Mouse (Mus musculus) lung, postnatal 0 days (tissue): ENCODE data around the gene Jph2. TPM values are rescaled to one million over a fixed set of nuclear protein-coding genes. Genes with fewer than 3 reads are reported as not detected.

Source experiments
- ATAC-seq: fragments of 200-750 bp; cut with Nextera tagmentation; 2 replicates; pipeline ENCODE4 v1.8.0; 2017; ENCODE audit warnings: moderate library complexity
- DNase-seq: peaks from one replicate; pipeline ENCODE4 v3.0.0-alpha.2; 2016; ENCODE audit warnings: low spot score
- H3K27ac ChIP-seq: fragments of 300-500 bp; sonication (generic); 2 replicates; pipeline ENCODE4 v1.5.1; 2014; ENCODE audit warnings: antibody characterized with exemption, mild to moderate bottlenecking, low read length, mixed read lengths
- H3K27me3 ChIP-seq: fragments of 300-500 bp; sonication (generic); replicated peaks from 2 replicates; pipeline ENCODE4 v1.6.1; 2014; ENCODE audit warnings: low read length, mixed read lengths; ENCODE audit not compliant: insufficient read depth
- H3K36me3 ChIP-seq: fragments of 300-500 bp; sonication (generic); 2 replicates; pipeline ENCODE4 v1.6.1; 2014; ENCODE audit warnings: low read length, mixed read lengths; ENCODE audit not compliant: insufficient read depth
- H3K4me1 ChIP-seq: fragments of 300-500 bp; sonication (generic); 2 replicates; pipeline ENCODE4 v1.6.1; 2014; ENCODE audit warnings: antibody characterized with exemption, low read depth, low read length, mixed read lengths; ENCODE audit not compliant: insufficient read depth
- H3K4me2 ChIP-seq: fragments of 300-500 bp; sonication (generic); replicated peaks from 2 replicates; pipeline ENCODE4 v1.6.1; 2014; ENCODE audit warnings: low read depth, mild to moderate bottlenecking, low read length, moderate library complexity, mixed read lengths
- H3K4me3 ChIP-seq: fragments of 300-500 bp; sonication (generic); 2 replicates; pipeline ENCODE4 v1.5.1; 2014; ENCODE audit warnings: low read depth, low read length
- H3K9ac ChIP-seq: fragments of 300-500 bp; sonication (generic); replicated peaks from 2 replicates; pipeline ENCODE4 v1.6.1; 2014; ENCODE audit warnings: low read depth, mild to moderate bottlenecking
- H3K9me3 ChIP-seq: fragments of 300-500 bp; sonication (generic); 2 replicates; pipeline ENCODE4 v1.6.1; 2016; ENCODE audit warnings: low read length, mixed read lengths
- CTCF ChIP-seq: IDR thresholded peaks from 2 replicates; pipeline ENCODE4 v1.5.1; 2016; ENCODE audit warnings: antibody characterized with exemption, mild to moderate bottlenecking
- EP300 ChIP-seq: IDR thresholded peaks from 2 replicates; pipeline ENCODE4 v1.6.1; 2016; ENCODE audit warnings: antibody characterized with exemption, mild to moderate bottlenecking, control low read depth
- WGBS: fragments of 180-500 bp; shearing (Covaris S2); extraction: QIAGEN DNeasy Blood & Tissue Kit; methylation state at CpG from one replicate; pipeline ENCODE4 v1.1.7; 2014; 5-methylcytosine and 5-hydroxymethylcytosine counted together
- polyA plus RNA-seq: library from polyadenylated mRNA; unstranded; fragments of >200 nt; fragmentation: Nextera tagmentation; extraction: Ambion mirVana; gene quantifications from 2 replicates; pipeline ENCODE4 v1.2.1, GENCODE M21; 2015

Jph2 gene
- polyA plus RNA-seq, 1 experiment from 2014 or later = 4.0 TPM

- ATAC-seq (no peak), DNase-seq (no peak)
- no peak for TF ChIP-seq EP300
- peak; percentile 52 for TF ChIP-seq CTCF
- Histone ChIP-seq H3K4me3 (no peak overlapping the region), H3K9me3 (no peaks in the 10 kb centered on the region), H3K27me3 (no peaks in the 10 kb centered on the region), H3K4me1 (no peaks in the 10 kb centered on the region), H3K27ac (no peak overlapping the region), H3K36me3 (no peaks in the 10 kb centered on the region), H3K4me2 (no peak overlapping the region), H3K9ac (no peak overlapping the region)
- 44% methylated on average over 5 of the region's 5 CpGs for WGBS
These were observed 47.4 kb downstream of the Jph2 start for GRCm38 (mm10) chr2:163350443-163350842.

GRCm38 (mm10) chr2:163349411-163349810 is 48.4 kb downstream of the Jph2 start:
- DNase-seq (peak; percentile 66), ATAC-seq (peak; percentile 40; the same call in 1 of the 2 replicates)
- no peaks in the 10 kb centered on the region for H3K27me3 ChIP-seq
- H3K36me3 ChIP-seq = no peaks in the 10 kb centered on the region
- no peaks in the 10 kb centered on the region for H3K9me3 ChIP-seq
- H3K9ac ChIP-seq = no peak overlapping the region
- 51% methylated on average over 9 of the region's 9 CpGs for WGBS
- H3K4me3 ChIP-seq = no peak overlapping the region
- H3K27ac ChIP-seq = no peak overlapping the region
- TF ChIP-seq EP300 (no peak), CTCF (no peak)
- H3K4me1 ChIP-seq = peaks cover 3% of the 10 kb centered on the region; the same call in 1 of the 2 replicates
- no peak overlapping the region for H3K4me2 ChIP-seq

GRCm38 (mm10) chr2:163348677-163349076 is 49.1 kb downstream of the Jph2 start:
- Histone ChIP-seq H3K4me2 (no peak overlapping the region), H3K36me3 (no peaks in the 10 kb centered on the region), H3K27ac (no peak overlapping the region), H3K4me3 (no peak overlapping the region), H3K4me1 (peaks cover 3% of the 10 kb centered on the region; the same call in 1 of the 2 replicates), H3K9ac (no peak overlapping the region), H3K27me3 (no peaks in the 10 kb centered on the region), H3K9me3 (no peaks in the 10 kb centered on the region)
- TF ChIP-seq CTCF (no peak), EP300 (no peak)
- DNase-seq (no peak), ATAC-seq (no peak)
- 83% methylated on average over 7 of the region's 7 CpGs for WGBS

GRCm38 (mm10) chr2:163347517-163348184 is 50.1 kb downstream of the Jph2 start:
- Histone ChIP-seq H3K27ac (no peak overlapping the region), H3K9me3 (no peaks in the 10 kb centered on the region), H3K9ac (no peak overlapping the region), H3K4me1 (peaks cover 3% of the 10 kb centered on the region; the same call in 1 of the 2 replicates), H3K27me3 (no peaks in the 10 kb centered on the region), H3K36me3 (no peaks in the 10 kb centered on the region), H3K4me2 (no peak overlapping the region), H3K4me3 (no peak overlapping the region)
- no peak for ATAC-seq
- 73% methylated on average over 8 of the region's 8 CpGs for WGBS
- TF ChIP-seq EP300 (no peak), CTCF (no peak)
- no peak for DNase-seq

- DNase-seq (no peak), ATAC-seq (no peak)
- TF ChIP-seq CTCF = no peak
- TF ChIP-seq EP300 = no peak
- no peak overlapping the region for H3K9ac ChIP-seq
- no peaks in the 10 kb centered on the region for H3K36me3 ChIP-seq
- no peaks in the 10 kb centered on the region for H3K9me3 ChIP-seq
- H3K27me3 ChIP-seq = no peaks in the 10 kb centered on the region
- no peak overlapping the region for H3K27ac ChIP-seq
- no peak overlapping the region for H3K4me2 ChIP-seq
- WGBS = 75% methylated on average over 11 of the region's 11 CpGs
- H3K4me1 ChIP-seq = peaks cover 3% of the 10 kb centered on the region; the same call in 1 of the 2 replicates
- no peak overlapping the region for H3K4me3 ChIP-seq
These were observed 51.3 kb downstream of the Jph2 start for GRCm38 (mm10) chr2:163346497-163346896.

- Histone ChIP-seq H3K27ac (peak overlapping the region; percentile 33), H3K4me1 (peaks cover 3% of the 10 kb centered on the region; the same call in 1 of the 2 replicates), H3K9ac (no peak overlapping the region), H3K4me3 (no peak overlapping the region), H3K9me3 (no peaks in the 10 kb centered on the region), H3K27me3 (0 out of 2 replicates have a peak, but pooled peaks cover 5% of the 10 kb centered on the region), H3K36me3 (no peaks in the 10 kb centered on the region), H3K4me2 (no peak overlapping the region)
- peak; percentile 90 for DNase-seq
- WGBS = 46% methylated on average over 13 of the region's 13 CpGs
- TF ChIP-seq EP300 (peak; percentile 60), CTCF (no peak)
- ATAC-seq = peak; percentile 83
These were observed 52.7 kb downstream of the Jph2 start for GRCm38 (mm10) chr2:163344976-163345660.
